Mouse (Mus musculus) hindbrain, embryonic 16.5 days (tissue): ENCODE data around the gene Zfp598. TPM values are rescaled to one million over a fixed set of nuclear protein-coding genes. Genes with fewer than 3 reads are reported as not detected.
A peak's percentile ranks its signal among the peaks of the same experiment; 100 is the strongest.

Experiments
- ATAC-seq: fragments of 200-750 bp; cut with Nextera tagmentation; 2 replicates; pipeline ENCODE4 v1.8.0; 2017; ENCODE audit warnings: moderate TSS enrichment, moderate library complexity
- H3K27ac ChIP-seq: fragments of 300-500 bp; sonication (generic); 2 replicates; pipeline ENCODE4 v1.5.1; 2014; ENCODE audit warnings: low read depth, mild to moderate bottlenecking, control low read depth, low read length, moderate library complexity
- H3K27me3 ChIP-seq: fragments of 300-500 bp; sonication (generic); replicated peaks from 2 replicates; pipeline ENCODE4 v1.6.1; 2014; ENCODE audit warnings: low read length; ENCODE audit not compliant: control insufficient read depth, insufficient read depth
- H3K36me3 ChIP-seq: fragments of 300-500 bp; sonication (generic); 2 replicates; pipeline ENCODE4 v1.6.1; 2014; ENCODE audit warnings: mild to moderate bottlenecking, low read length, moderate library complexity, mixed read lengths; ENCODE audit not compliant: control insufficient read depth, insufficient read depth
- H3K4me1 ChIP-seq: fragments of 300-500 bp; sonication (generic); 2 replicates; pipeline ENCODE4 v1.6.1; 2014; ENCODE audit warnings: low read depth, low read length; ENCODE audit not compliant: control insufficient read depth, insufficient read depth
- H3K4me2 ChIP-seq: fragments of 300-500 bp; sonication (generic); 2 replicates; pipeline ENCODE4 v1.6.1; 2014; ENCODE audit warnings: mild to moderate bottlenecking, low read length, control low read depth, moderate library complexity
- H3K4me3 ChIP-seq: fragments of 300-500 bp; sonication (generic); 2 replicates; pipeline ENCODE4 v1.5.1; 2014; ENCODE audit warnings: mild to moderate bottlenecking, low read length, control low read depth, moderate library complexity
- H3K9ac ChIP-seq: fragments of 300-500 bp; sonication (generic); 2 replicates; pipeline ENCODE4 v1.6.1; 2014; ENCODE audit warnings: low read depth, mild to moderate bottlenecking, control low read depth, low read length, moderate library complexity
- H3K9me3 ChIP-seq: fragments of 300-500 bp; sonication (generic); 2 replicates; pipeline ENCODE4 v1.6.1; 2014; ENCODE audit warnings: mild to moderate bottlenecking, low read length, moderate library complexity; ENCODE audit not compliant: control insufficient read depth
- WGBS: fragments of 180-500 bp; shearing (Covaris S2); extraction: QIAGEN DNeasy Blood & Tissue Kit; methylation state at CpG from one replicate; pipeline ENCODE4 v1.1.7; 2014; 5-methylcytosine and 5-hydroxymethylcytosine counted together
- polyA plus RNA-seq: library from polyadenylated mRNA; unstranded; fragments of >200 nt; fragmentation: Nextera tagmentation; extraction: Ambion mirVana; gene quantifications from 2 replicates; pipeline ENCODE4 v1.2.1, GENCODE M21; 2015

Gene Zfp598
- polyA plus RNA-seq, 1 experiment from 2014 or later = 10.8 TPM

GRCm38 (mm10) chr17:24692385-24692784, 22.9 kb downstream of the Zfp598 start:
- 89% methylated on average over 5 of the region's 5 CpGs for WGBS
- no peak overlapping the region for H3K27ac ChIP-seq

GRCm38 (mm10) chr17:24695326-24696010, 26.0 kb downstream of the Zfp598 start:
- ATAC-seq = peak; percentile 61
- WGBS = 7% methylated on average over 41 of the region's 51 CpGs
- no peaks in the 10 kb centered on the region for H3K9me3 ChIP-seq
- no peaks in the 10 kb centered on the region for H3K27me3 ChIP-seq
- peaks cover 26% of the 10 kb centered on the region for H3K4me1 ChIP-seq
- H3K4me2 ChIP-seq = peak overlapping the region; percentile 69
- peak overlapping the region; percentile 90 for H3K9ac ChIP-seq
- H3K4me3 ChIP-seq = peak overlapping the region; percentile 72
- peak overlapping the region; percentile 96 for H3K27ac ChIP-seq
- peaks cover 14% of the 10 kb centered on the region for H3K36me3 ChIP-seq

More at GRCm38 (mm10) chr17:24692385-24692784, 22.9 kb downstream of the Zfp598 start:
- Histone ChIP-seq H3K4me3 (no peak overlapping the region), H3K27me3 (peaks cover 4% of the 10 kb centered on the region; the same call in 1 of the 2 replicates), H3K9me3 (no peaks in the 10 kb centered on the region), H3K36me3 (peaks cover 6% of the 10 kb centered on the region; the same call in 1 of the 2 replicates), H3K9ac (no peak overlapping the region), H3K4me1 (peaks cover 42% of the 10 kb centered on the region), H3K4me2 (no peak overlapping the region)
- no peak for ATAC-seq

GRCm38 (mm10) chr17:24696011-24696697, 26.7 kb downstream of the Zfp598 start, which contains the start of the genes Gfer and Noxo1:
Gfer (minus strand) TSS chr17:24696156.
Noxo1 (plus strand) TSS chr17:24696234.
- Histone ChIP-seq H3K4me3 (peak within 1 kb of the TSS; percentile 72), H3K27ac (peak within 1 kb of the TSS; percentile 96), H3K36me3 (peaks cover 19% of the 10 kb centered on the region), H3K4me2 (peak within 1 kb of the TSS; percentile 69), H3K9ac (peak within 1 kb of the TSS; percentile 90), H3K4me1 (peaks cover 20% of the 10 kb centered on the region), H3K27me3 (no peaks in the 10 kb centered on the region), H3K9me3 (no peaks in the 10 kb centered on the region)
- peak; percentile 93 for ATAC-seq
- under 1% methylated on average over 75 of the region's 76 CpGs for WGBS

GRCm38 (mm10) chr17:24697985-24698384, 28.5 kb downstream of the Zfp598 start:
- Histone ChIP-seq H3K4me1 (peaks cover 20% of the 10 kb centered on the region), H3K27ac (no peak overlapping the region), H3K9me3 (no peaks in the 10 kb centered on the region), H3K4me2 (no peak overlapping the region), H3K4me3 (no peak overlapping the region), H3K36me3 (peaks cover 21% of the 10 kb centered on the region), H3K27me3 (no peaks in the 10 kb centered on the region), H3K9ac (no peak overlapping the region)
- no peak for ATAC-seq
- 12% methylated on average over 5 of the region's 5 CpGs for WGBS

GRCm38 (mm10) chr17:24698715-24699114, 29.2 kb downstream of the Zfp598 start:
- Histone ChIP-seq H3K9me3 (no peaks in the 10 kb centered on the region), H3K4me2 (no peak overlapping the region), H3K9ac (no peak overlapping the region), H3K4me3 (no peak overlapping the region), H3K4me1 (peaks cover 20% of the 10 kb centered on the region), H3K27me3 (no peaks in the 10 kb centered on the region), H3K27ac (no peak overlapping the region), H3K36me3 (peaks cover 21% of the 10 kb centered on the region)
- ATAC-seq = no peak
- WGBS = 68% methylated on average over 9 of the region's 9 CpGs

- Histone ChIP-seq H3K27ac (no peak overlapping the region), H3K4me2 (no peak overlapping the region), H3K27me3 (no peaks in the 10 kb centered on the region), H3K4me1 (peaks cover 20% of the 10 kb centered on the region), H3K4me3 (no peak overlapping the region), H3K36me3 (peaks cover 28% of the 10 kb centered on the region), H3K9me3 (no peaks in the 10 kb centered on the region), H3K9ac (no peak overlapping the region)
- WGBS = 95% methylated on average over 2 of the region's 2 CpGs
- no peak for ATAC-seq
Measured at GRCm38 (mm10) chr17:24699473-24699872, 30.0 kb downstream of the Zfp598 start.

- no peaks in the 10 kb centered on the region for H3K9me3 ChIP-seq
- peaks cover 30% of the 10 kb centered on the region for H3K36me3 ChIP-seq
- no peak overlapping the region for H3K4me2 ChIP-seq
- H3K27ac ChIP-seq = no peak overlapping the region
- WGBS = 92% methylated on average over 9 of the region's 9 CpGs
- H3K4me1 ChIP-seq = peaks cover 17% of the 10 kb centered on the region
- no peak for ATAC-seq
- no peaks in the 10 kb centered on the region for H3K27me3 ChIP-seq
- H3K4me3 ChIP-seq = no peak overlapping the region
- no peak overlapping the region for H3K9ac ChIP-seq
Measured at GRCm38 (mm10) chr17:24701251-24701650, 31.8 kb downstream of the Zfp598 start.

GRCm38 (mm10) chr17:24705821-24706220, 36.3 kb downstream of the Zfp598 start:
- ATAC-seq = no peak
- no peak overlapping the region for H3K27ac ChIP-seq
- H3K4me2 ChIP-seq = no peak overlapping the region
- H3K27me3 ChIP-seq = no peaks in the 10 kb centered on the region
- 97% methylated on average over 3 of the region's 3 CpGs for WGBS
- peaks cover 16% of the 10 kb centered on the region for H3K4me1 ChIP-seq
- H3K4me3 ChIP-seq = no peak overlapping the region
- peaks cover 19% of the 10 kb centered on the region for H3K36me3 ChIP-seq
- H3K9me3 ChIP-seq = no peaks in the 10 kb centered on the region
- H3K9ac ChIP-seq = no peak overlapping the region
